Mouse (Mus musculus) embryonic fibroblast, embryonic 13.5 days (primary cell): ENCODE measurements around the gene Phactr3.

ENCODE experiments used
- CTCF ChIP-seq: IDR thresholded peaks from 2 replicates; pipeline ENCODE4 v1.5.1; 2011; ENCODE audit warnings: mild to moderate bottlenecking, control low read depth, low read length, moderate library complexity, borderline replicate concordance; ENCODE audit not compliant: insufficient read depth
- POLR2A ChIP-seq: IDR thresholded peaks from 2 replicates; pipeline ENCODE4 v1.6.1; 2011; ENCODE audit warnings: low read depth, mild to moderate bottlenecking, control low read depth, low read length, moderate library complexity

- TF ChIP-seq CTCF (no peak), POLR2A (no peak)
Measured at GRCm38 (mm10) chr2:178339044-178339443, 220.3 kb downstream of the Phactr3 start.
